Mouse (Mus musculus) heart, postnatal 0 days (tissue): ENCODE measurements at regions not wholly inside any gene's neighbourhood (a gene's known extent, or its start where the extent isn't known, plus 50 kb on each side); places are given as distances from the start of the nearest gene placed in this dataset.

ENCODE experiments used
- CTCF ChIP-seq: IDR thresholded peaks from 2 replicates; pipeline ENCODE4 v1.5.1; 2016; ENCODE audit warnings: antibody characterized with exemption, control low read depth, low read depth
- EP300 ChIP-seq: IDR thresholded peaks from 2 replicates; pipeline ENCODE4 v1.6.1; 2016; ENCODE audit warnings: antibody characterized with exemption, low read depth

GRCm38 (mm10) chr3:31755881-31756280, 146.4 kb upstream of the Kcnmb2 start:
- TF ChIP-seq CTCF: no peak
- TF ChIP-seq EP300: no peak
